ENCODE assay signal across 7 mouse cellular contexts in genomic region chr9:67042813-67043207, GRCm38 (mm10). TPM values are rescaled to one million over a fixed set of nuclear protein-coding genes. Genes with fewer than 3 reads are reported as not detected.
DNase-seq lines count a peak whose midpoint lies in the region; ATAC-seq lines count a peak whose summit lies in the region.

No protein-coding gene starts in this region.

- peak overlapping the region; percentile 89 for H3K9ac ChIP-seq in forebrain, embryonic 13.5 days
- peak overlapping the region; percentile 65; the same call in 1 of the 2 replicates for H3K9ac ChIP-seq in limb, embryonic 15.5 days
- H3K9ac ChIP-seq in stomach, embryonic 16.5 days (ENCODE audit: low read length), result peak overlapping the region; percentile 93

- 24% methylated on average over 6 of the region's 6 CpGs for WGBS in forebrain, embryonic 13.5 days
- WGBS in limb, embryonic 15.5 days, result 14% methylated on average over 6 of the region's 6 CpGs
- WGBS in stomach, embryonic 16.5 days, result 18% methylated on average over 6 of the region's 6 CpGs

- H3K4me1 ChIP-seq in megakaryocyte, embryonic 14.5 days, result peaks cover 73% of the 10 kb centered on the region
- H3K4me1 ChIP-seq in forebrain, embryonic 13.5 days, result peaks cover 59% of the 10 kb centered on the region
- H3K4me1 ChIP-seq in limb, embryonic 15.5 days, result peaks cover 82% of the 10 kb centered on the region
- H3K4me1 ChIP-seq in stomach, embryonic 16.5 days (ENCODE audit: control insufficient read depth, insufficient read depth, low read length), result peaks cover 59% of the 10 kb centered on the region

- H3K27me3 ChIP-seq in megakaryocyte, embryonic 14.5 days (replicated peaks), result peaks cover 17% of the 10 kb centered on the region
- peaks cover 21% of the 10 kb centered on the region for H3K27me3 ChIP-seq in forebrain, embryonic 13.5 days
- H3K27me3 ChIP-seq in limb, embryonic 15.5 days, result no peaks in the 10 kb centered on the region
- no peaks in the 10 kb centered on the region for H3K27me3 ChIP-seq in stomach, embryonic 16.5 days (ENCODE audit: control insufficient read depth, insufficient read depth, low read length)

- H3K9me3 ChIP-seq in megakaryocyte, embryonic 14.5 days, result no peaks in the 10 kb centered on the region
- no peaks in the 10 kb centered on the region for H3K9me3 ChIP-seq in forebrain, embryonic 13.5 days (replicated peaks)
- no peaks in the 10 kb centered on the region for H3K9me3 ChIP-seq in limb, embryonic 15.5 days
- H3K9me3 ChIP-seq in stomach, embryonic 16.5 days (replicated peaks; ENCODE audit: control insufficient read depth, low read length), result no peaks in the 10 kb centered on the region

- peak overlapping the region; percentile 94; the same call in 1 of the 2 replicates for H3K27ac ChIP-seq in forebrain, embryonic 13.5 days
- H3K27ac ChIP-seq in limb, embryonic 15.5 days, result peak overlapping the region; percentile 90; the same call in 1 of the 2 replicates
- peak overlapping the region; percentile 96 for H3K27ac ChIP-seq in stomach, embryonic 16.5 days (ENCODE audit: low read length)

- DNase-seq in gastrocnemius, adult 8-10 months (ENCODE audit: low spot score in 2 of 2), result no peak

- H3K4me3 ChIP-seq in megakaryocyte, embryonic 14.5 days (replicated peaks), result peak overlapping the region; percentile 96
- peak overlapping the region; percentile 74 for H3K4me3 ChIP-seq in forebrain, embryonic 13.5 days
- peak overlapping the region; percentile 63 for H3K4me3 ChIP-seq in limb, embryonic 15.5 days
- H3K4me3 ChIP-seq in stomach, embryonic 16.5 days (replicated peaks; ENCODE audit: low read length), result peak overlapping the region; percentile 79

- H3K36me3 ChIP-seq in megakaryocyte, embryonic 14.5 days (replicated peaks; ENCODE audit: low read length), result peaks cover 38% of the 10 kb centered on the region
- H3K36me3 ChIP-seq in forebrain, embryonic 13.5 days (ENCODE audit: poor library complexity, severe bottlenecking), result no peaks in the 10 kb centered on the region
- peaks cover 5% of the 10 kb centered on the region for H3K36me3 ChIP-seq in limb, embryonic 15.5 days
- no peaks in the 10 kb centered on the region for H3K36me3 ChIP-seq in stomach, embryonic 16.5 days (ENCODE audit: control insufficient read depth, insufficient read depth, low read length)

- H3K4me2 ChIP-seq in forebrain, embryonic 13.5 days, result peak overlapping the region; percentile 72
- H3K4me2 ChIP-seq in limb, embryonic 15.5 days, result peak overlapping the region; percentile 82
- peak overlapping the region; percentile 82 for H3K4me2 ChIP-seq in stomach, embryonic 16.5 days (ENCODE audit: low read depth, low read length)

- ATAC-seq in megakaryocyte, adult 5-6 weeks (ENCODE audit: poor library complexity, severe bottlenecking), result no peak
- no peak for ATAC-seq in forebrain, embryonic 13.5 days
- no peak for ATAC-seq in limb, embryonic 15.5 days (ENCODE audit: insufficient number of reproducible peaks, low FRiP score, low TSS enrichment, low read depth)
- no peak for ATAC-seq in stomach, embryonic 16.5 days (ENCODE audit: insufficient read depth, low FRiP score)
- no peak for ATAC-seq in activated CD4-positive, CD25-positive, alpha-beta regulatory T cell, adult 4 months

RNA-seq across cellular contexts. Expression of gene Tpm1, which starts 6.4 kb away (rescaled TPM):
- polyA plus RNA-seq in megakaryocyte, embryonic 14.5 days (2012; ENCODE audit: insufficient read depth, low replicate concordance), result 27.0 and 240 TPM in 2 replicates
- 27.3 and 27.9 TPM in 2 replicates for total RNA-seq in megakaryocyte, adult 5-6 weeks (2015)
- total RNA-seq in megakaryocyte, adult 5-6 weeks (2017), result 34.1 and 39.8 TPM in 2 replicates
- polyA plus RNA-seq in forebrain, embryonic 13.5 days (2015; fragmentation: Nextera tagmentation; extraction: Ambion mirVana), result 109 and 119 TPM in 2 replicates
- 710 and 1,010 TPM in 2 replicates for polyA plus RNA-seq in limb, embryonic 15.5 days (2015; fragmentation: Nextera tagmentation; extraction: Ambion mirVana)
- polyA plus RNA-seq in stomach, embryonic 16.5 days (2015; fragmentation: Nextera tagmentation; extraction: Ambion mirVana), result 1,286 and 1,473 TPM in 2 replicates
- polyA plus RNA-seq in activated CD4-positive, CD25-positive, alpha-beta regulatory T cell, adult 4 months (2017; shearing (Covaris generic)), result 10 to 100 TPM; 30.8 to 35.8 TPM
- total RNA-seq in gastrocnemius, adult 8-10 months (2022), result over 10,000 TPM; 24,112 to 28,307 (median 24,365) TPM
